In the genomic region with DNA sequence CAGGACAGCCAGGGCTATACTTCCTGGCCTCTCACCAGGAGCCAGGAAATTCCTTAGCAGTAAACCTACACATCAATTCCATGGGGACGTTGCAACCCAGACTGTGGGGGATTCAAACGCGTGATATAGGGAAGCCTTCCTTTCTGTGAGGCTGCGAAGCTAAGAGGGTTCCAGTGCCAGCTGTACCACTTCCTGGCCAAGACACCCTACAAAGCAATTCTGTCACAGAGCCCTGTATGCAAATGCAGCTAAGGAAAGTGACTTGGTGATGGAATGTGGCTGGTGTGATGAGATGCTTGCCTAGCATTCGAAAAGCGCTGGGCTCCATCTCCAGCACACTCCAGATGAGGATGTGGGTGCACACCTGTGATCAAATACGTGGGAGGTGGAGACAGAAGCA, we compare ENCODE assay signal across 26 mouse cellular contexts. TPM values are rescaled to one million over a fixed set of nuclear protein-coding genes. Genes with fewer than 3 reads are reported as not detected.
"Had no signal": no experiment of that assay in that cellular context is flagged by ENCODE, and none has a peak within 500 bp of the region (broad histone marks: within the 10 kb centered on the region; RNA-seq: fewer than 3 reads in every experiment).

No protein-coding gene starts in this region.

- H3K4me3 ChIP-seq: gastrocnemius, adult 2 months; heart, embryonic 10.5 days; heart, embryonic 13.5 days; heart, embryonic 15.5 days; hindbrain, embryonic 13.5 days; hindbrain, embryonic 15.5 days; kidney, embryonic 15.5 days; limb, embryonic 13.5 days; limb, embryonic 15.5 days; liver, embryonic 12.5 days had no signal

- H3K4me2 ChIP-seq: heart, embryonic 13.5 days; heart, embryonic 15.5 days; hindbrain, embryonic 13.5 days; hindbrain, embryonic 15.5 days; kidney, embryonic 15.5 days; limb, embryonic 13.5 days; limb, embryonic 15.5 days; liver, embryonic 12.5 days had no signal

- DNase-seq: gastrocnemius, adult 2 months; gastrocnemius, postnatal 10 days; gastrocnemius, postnatal 25 days; heart, adult 18-20 months; heart, postnatal 14 days; heart, postnatal 36 days; kidney, adult 11 months; kidney, adult 2 months; kidney, adult 9 months; kidney, postnatal 14 days; kidney, postnatal 36 days; layer of hippocampus, adult 9-11 months; layer of hippocampus, postnatal 36 days had no signal

- H3K27ac ChIP-seq: gastrocnemius, adult 2 months; heart, embryonic 10.5 days; heart, embryonic 13.5 days; heart, embryonic 15.5 days; hindbrain, embryonic 13.5 days; hindbrain, embryonic 15.5 days; hindbrain, postnatal 0 days; kidney, embryonic 15.5 days; kidney, postnatal 0 days; limb, embryonic 13.5 days; limb, embryonic 15.5 days; liver, embryonic 12.5 days had no signal

- ATAC-seq: hindbrain, postnatal 0 days; intestine, embryonic 16.5 days; liver, embryonic 12.5 days had no signal

- H3K36me3 ChIP-seq: heart, embryonic 10.5 days; heart, embryonic 13.5 days; heart, embryonic 15.5 days; kidney, embryonic 15.5 days; limb, embryonic 13.5 days; limb, embryonic 15.5 days; liver, embryonic 12.5 days had no signal

- H3K9me3 ChIP-seq: heart, embryonic 10.5 days; hindbrain, embryonic 15.5 days; kidney, embryonic 15.5 days; liver, embryonic 12.5 days had no signal

- H3K9ac ChIP-seq: heart, embryonic 13.5 days; heart, embryonic 15.5 days; hindbrain, embryonic 13.5 days; hindbrain, embryonic 15.5 days; kidney, embryonic 15.5 days; limb, embryonic 13.5 days; limb, embryonic 15.5 days; liver, embryonic 12.5 days had no signal

RNA-seq across cellular contexts. Expression of gene Gm20479, which starts 43.3 kb away (rescaled TPM):
- polyA plus RNA-seq: heart, embryonic 15.5 days; hindbrain, embryonic 13.5 days; hindbrain, embryonic 15.5 days; hindbrain, postnatal 0 days; intestine, embryonic 16.5 days; kidney, adult 2 months; limb, embryonic 13.5 days; liver, adult 2 months; liver, embryonic 12.5 days had no signal
